Mouse (Mus musculus): Measurements from ENCODE around the gene Tmem191c.
A peak's percentile ranks its signal among the peaks of the same experiment; 100 is the strongest.
"Not testable (repeated sequence)": the region's sequence is repeated elsewhere in the genome, so short reads cannot be mapped to it uniquely, and the experiment has no call there.

Gene Tmem191c

DNA sequence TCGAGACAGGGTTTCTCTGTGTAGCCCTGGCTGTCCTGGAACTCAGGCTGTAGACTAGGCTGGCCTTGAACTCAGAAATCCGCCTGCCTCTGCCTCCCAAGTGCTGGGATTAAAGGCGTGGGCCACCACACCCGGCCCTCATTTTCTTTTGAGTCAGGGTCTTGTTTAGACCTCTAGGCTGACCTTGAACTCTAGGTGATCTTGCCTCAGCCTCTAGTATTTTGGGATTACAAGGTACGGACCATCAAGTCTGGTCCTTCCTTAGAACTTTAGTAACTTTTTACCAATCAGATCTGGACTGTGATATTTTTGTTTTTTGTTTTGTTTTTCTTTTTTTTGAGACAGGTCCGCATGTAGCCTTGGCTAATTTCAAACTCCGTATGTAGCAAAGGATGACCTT lies at the start of gene Tmem191c:
Gene Tmem191c (plus strand): TSS at position 357 of the 400 bp plus-strand sequence.
- no peak for DNase-seq (ENCODE audit: low spot score)

DNA sequence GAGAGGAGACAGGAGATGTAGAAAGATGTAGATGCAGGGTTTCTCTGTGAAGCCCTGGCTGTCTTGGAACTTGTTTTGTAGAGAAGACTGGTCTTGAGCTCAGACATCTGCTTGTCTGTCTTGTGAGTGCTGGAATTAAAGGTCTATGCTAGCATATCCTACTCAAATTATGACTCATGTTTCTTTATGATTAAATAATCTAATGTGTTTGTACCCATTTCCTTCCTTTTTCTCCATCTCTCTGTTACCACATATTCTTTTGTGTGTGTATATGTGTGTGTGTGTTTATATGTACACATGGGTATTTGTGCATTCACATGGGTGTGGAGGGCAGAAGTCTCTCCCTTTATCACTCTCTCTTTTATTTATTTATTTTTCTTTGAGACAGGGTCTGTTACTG lies 49.4 kb upstream of the Tmem191c start:
- no peak for DNase-seq (ENCODE audit: low spot score)

DNA sequence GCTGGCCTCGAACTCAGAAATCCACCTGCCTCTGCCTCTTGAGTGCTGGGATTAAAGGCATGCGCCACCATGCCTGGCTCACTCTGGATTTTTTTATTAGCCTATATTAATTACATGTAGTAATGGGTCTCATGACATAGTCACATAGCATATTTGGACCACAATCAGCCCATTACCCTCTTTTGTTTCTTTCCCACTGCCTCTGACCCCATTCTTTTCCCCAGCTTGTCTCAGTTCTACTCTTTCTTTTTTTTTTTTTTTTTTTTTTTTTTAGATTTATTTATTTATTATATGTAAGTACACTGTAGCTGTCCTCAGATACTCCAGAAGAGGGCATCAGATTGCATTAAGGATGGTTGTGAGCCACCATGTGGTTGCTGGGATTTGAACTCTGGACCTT lies 44.4 kb upstream of the Tmem191c start:
- DNase-seq (ENCODE audit: low spot score), result not testable (repeated sequence)

DNA sequence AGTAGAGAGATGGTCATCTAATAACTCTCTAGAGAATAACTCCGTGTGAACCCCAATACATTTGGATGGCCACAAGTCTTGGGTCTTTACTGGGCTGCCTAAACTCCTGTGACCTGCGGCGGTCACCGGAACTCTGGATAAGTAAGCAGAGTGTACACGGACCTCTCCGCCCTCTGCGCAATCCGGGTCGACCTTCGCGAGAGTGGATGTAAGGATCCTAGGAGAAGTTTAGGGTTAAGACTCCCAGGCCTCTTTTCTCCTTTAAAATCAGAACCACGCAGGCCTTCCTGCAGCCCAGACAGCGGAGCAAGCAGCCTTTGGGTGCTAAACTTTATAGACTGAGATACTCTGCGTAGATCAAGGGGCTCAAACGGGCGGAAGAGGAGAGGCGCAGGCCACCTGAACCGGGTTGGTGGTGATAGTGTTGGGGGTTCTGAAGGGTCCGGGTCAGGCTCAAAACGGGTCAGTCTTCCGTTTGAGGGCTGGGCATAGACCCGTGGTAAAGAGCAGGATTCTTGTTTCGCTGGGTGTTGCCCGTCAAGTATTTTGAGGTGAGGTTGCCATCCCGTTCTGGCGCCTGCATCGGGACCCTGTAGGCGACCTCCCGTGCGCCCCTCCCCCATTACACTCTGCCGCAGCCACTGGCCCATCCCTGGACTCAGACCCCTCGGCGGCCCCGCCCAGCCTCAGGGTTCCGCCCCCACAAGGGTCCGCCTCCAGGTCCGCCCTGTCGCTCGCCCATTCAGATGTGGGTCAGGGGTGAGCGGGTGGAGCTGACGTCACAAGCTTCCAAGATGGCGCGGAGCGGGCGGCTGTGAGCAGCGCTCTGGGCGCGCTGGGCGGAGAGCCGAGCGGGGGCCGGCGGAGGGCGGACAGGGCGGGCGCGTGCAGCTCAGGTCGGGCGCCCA lies 42.8 kb upstream of the Tmem191c start, which contains the start of gene Hic2:
Gene Hic2 (plus strand): TSS at position 779 of the 908 bp plus-strand sequence.
- peak; percentile 96 for DNase-seq (ENCODE audit: low spot score)

DNA sequence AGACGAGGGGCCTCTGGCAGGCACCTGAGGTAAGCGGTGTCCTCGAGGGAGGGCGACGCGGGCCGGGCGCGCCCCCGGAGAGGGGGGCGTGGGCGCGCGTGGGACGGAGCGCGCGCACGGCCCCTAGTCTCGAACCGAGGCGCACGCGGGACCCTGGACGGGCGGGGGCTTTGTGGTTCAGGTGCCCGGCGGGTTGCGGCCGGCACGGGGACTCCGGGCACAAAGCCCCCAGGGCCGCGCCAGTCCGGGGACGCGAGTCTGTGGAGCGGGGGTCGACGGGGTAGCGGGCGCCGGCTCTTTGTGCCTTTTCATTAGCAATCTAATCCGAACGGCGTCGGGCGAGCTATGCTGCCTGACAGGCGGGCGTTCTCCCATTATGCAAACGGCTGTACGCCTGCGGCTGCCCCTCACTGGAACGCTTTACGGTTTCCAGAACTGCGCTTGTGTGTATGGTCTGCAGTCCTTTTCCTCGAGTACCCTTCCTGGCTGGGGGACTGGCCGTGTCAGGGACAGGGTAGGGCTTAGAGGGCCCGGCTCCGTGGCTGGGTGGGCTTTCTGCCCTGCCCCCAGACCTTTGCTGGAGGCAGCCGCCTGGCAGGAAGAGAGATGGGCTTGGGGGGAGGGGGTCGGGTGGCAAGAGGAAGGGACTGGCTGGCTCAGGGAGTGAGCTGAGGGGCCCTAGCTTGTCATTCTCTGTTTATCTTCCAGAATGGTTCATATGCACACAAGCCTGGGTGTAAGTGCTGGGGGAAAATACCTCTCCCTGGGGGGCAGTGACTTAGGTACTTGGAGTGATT lies 42.0 kb upstream of the Tmem191c start:
- peak; percentile 45 for DNase-seq (ENCODE audit: low spot score)

DNA sequence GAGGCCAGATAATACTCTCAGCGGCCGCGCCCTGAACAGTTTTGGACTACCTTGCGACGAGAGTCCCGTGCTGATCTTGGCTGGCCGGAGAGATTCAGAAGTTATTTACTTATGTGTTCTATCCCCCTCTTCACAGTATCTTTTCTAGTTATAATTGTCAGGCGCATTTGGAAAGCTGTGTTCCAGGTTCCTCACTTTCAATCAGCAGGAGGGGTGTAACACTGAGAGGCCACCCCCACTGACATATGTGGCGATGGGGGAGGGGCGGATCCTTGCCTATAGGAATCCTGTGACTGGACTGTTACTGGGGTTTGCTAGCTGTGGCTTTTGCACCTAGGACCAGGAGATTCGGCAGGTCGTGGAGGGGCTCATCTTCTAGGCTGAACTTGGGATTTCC lies 41.4 kb upstream of the Tmem191c start:
- DNase-seq (ENCODE audit: low spot score), result no peak

DNA sequence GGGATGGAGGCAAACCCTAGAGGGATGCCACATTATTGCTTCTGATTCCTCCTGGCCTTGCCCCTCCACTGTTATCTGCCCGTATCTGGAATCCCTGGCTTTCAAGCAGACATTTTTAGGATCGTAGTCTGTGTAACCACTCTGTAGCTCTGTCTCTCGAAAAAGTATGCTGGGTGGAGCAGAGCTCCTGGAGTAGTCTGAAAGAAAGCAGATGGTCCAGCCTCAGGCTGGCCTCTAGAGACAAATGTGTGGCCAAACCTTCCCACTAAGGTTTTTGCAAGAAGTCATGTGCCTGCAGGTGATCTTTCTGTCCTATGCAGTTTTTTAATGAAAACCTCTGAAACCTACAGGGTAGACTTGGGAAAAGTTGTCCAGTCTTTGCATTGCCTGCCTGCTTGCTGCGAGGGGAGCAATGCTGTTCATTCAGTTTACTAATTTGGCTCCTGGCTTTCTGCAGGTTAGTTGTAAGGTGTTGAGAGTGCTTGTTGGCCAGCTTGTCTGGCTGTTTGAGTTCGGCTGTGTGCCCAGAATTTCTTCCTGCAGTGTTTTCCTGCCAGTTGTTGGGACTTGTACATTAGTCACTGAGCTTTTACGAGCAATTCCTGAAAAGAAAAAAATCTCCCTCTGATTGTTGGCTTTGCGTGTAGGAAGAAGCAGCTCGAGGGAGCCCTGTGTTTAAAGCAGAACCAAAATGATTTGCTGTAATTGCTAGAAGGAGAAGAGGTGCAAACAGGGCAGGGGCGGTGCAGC lies 40.8 kb upstream of the Tmem191c start:
- DNase-seq (ENCODE audit: low spot score), result no peak

DNA sequence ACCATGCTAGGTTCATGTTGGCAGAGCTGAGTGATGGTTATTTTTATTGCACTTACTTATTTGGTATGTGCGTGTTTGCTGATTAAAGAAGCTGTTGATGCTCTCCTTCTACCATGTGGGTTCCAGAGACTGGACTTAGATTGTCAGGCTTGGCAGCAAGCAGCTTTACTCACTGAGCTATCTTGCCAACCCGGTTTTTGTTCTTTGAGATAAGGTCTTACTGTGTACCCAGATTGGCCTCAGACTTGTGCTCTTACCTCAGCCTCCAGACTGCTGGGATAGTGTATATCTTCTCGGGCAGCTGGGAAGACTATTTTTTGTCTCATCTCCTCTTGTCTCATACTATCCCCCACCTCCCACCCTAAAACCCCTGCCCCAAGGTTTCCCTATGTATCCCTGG lies 38.2 kb upstream of the Tmem191c start:
- no peak for DNase-seq (ENCODE audit: low spot score)

DNA sequence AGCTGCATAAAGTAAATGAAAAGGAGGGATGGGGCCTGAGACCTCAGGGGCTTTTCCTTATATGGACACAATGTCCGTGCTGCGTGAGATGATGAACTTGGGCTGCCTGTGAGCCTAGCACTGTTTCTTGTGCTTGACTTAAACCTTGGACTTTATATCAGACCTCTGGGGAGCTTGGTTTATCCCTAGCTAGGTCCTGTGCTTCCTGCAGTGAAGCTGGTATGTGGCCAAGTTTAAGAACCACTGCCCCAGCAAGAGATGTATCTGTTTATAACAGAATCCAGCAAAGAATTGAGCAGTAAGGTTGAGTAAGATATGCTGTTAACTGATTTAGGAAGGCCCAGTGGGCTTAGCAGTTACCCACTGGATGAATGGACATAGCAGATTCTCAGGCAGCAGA lies 36.5 kb upstream of the Tmem191c start:
- no peak for DNase-seq (ENCODE audit: low spot score)

DNA sequence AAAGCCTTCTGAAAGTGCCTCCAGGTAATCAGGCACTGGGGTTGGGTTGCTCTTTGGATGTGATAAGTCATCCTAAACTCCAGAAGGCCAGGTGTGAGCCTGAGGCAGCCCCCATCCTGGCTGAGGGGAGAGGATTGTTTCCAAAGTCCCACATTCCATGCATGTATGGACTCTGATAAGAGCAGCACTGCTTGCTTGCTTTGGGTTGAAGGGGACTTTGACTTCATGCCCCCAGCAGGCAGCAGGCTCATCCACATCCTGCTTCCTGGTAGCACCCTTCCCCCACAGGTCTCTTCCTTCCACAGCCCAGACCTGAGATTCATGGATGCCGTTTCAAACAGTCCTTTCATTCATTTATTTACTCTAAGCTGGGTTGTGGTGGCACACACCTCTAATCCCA lies 32.1 kb upstream of the Tmem191c start:
- DNase-seq (ENCODE audit: low spot score), result no peak

DNA sequence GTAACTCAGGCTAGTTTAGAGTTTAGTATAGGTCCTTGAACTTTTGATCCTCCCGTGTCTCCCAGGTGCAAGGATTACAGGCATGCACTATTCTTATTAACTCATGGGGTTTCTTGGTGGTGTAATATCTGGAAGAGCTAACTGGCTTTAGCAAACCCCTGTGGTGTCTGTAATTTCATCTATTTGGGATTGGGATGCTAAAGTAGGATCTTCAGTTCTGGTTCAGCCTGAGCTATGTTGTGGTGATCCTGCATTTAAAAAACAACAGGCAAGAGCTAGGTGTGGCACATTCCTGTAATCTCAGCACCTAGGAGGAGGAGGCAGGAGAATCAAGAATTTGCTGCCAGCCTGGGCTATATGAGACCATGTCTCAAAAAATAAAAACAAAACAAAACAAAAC lies 30.9 kb upstream of the Tmem191c start:
- no peak for DNase-seq (ENCODE audit: low spot score)

DNA sequence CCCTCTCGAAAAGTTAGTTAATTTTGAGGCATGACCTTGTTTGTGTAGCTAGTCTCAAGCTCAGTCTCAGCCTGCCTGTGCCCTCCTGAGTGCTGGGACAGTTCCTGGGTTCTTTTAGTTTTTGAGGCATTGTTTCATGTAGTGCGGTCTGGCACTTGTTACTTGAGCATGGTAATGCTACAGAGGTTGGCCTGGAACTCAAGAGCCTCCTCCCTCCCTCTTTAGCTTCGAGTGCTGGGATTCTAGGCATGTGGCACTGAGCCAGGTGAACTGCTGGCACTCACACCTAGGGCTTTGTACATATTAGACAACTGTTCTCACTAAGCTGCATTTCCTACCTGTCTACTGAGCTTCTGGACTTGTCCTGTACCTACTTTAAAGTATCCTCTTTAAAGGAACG lies 28.1 kb upstream of the Tmem191c start:
- no peak for DNase-seq (ENCODE audit: low spot score)

DNA sequence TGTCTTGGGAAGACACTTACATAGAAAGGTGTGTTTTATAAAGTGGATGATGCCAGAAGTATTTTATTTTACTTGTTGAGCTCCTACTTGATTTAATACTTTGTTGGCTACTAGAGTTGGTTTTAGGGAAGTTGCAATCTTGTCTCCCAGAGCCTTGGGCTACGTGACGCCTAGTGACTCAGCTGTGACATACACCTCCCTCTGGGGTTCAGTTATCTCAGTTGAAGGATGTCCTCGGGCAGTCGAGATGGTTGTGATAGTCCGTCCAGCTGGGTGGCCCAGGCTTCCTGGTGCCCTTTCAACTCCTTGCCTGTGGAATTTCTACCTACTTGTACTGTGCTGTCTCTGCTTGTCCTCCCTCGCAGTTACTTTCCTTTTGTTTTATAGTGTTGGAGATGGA lies 26.7 kb upstream of the Tmem191c start:
- no peak for DNase-seq (ENCODE audit: low spot score)

DNA sequence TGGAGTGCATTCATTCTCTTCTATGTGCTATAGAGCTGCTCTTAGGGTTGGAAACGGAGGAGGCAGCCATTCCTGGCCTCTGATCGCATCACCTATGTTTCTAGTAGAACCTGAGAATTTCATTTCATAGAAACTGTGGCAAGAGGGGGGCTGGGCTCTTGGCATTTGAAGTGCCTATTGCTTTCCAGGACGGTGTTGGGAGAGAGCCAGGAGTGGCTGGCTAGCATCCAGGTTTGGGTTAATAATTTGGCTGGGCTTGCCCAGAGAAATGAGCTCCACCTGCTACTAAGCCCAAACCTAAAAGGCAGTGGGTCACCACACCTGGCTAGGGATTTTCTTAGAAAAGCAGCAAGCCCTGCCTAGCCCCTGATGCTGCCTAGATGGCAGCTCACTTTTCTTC lies 24.3 kb upstream of the Tmem191c start:
- peak; percentile 78 for DNase-seq (ENCODE audit: low spot score)

DNA sequence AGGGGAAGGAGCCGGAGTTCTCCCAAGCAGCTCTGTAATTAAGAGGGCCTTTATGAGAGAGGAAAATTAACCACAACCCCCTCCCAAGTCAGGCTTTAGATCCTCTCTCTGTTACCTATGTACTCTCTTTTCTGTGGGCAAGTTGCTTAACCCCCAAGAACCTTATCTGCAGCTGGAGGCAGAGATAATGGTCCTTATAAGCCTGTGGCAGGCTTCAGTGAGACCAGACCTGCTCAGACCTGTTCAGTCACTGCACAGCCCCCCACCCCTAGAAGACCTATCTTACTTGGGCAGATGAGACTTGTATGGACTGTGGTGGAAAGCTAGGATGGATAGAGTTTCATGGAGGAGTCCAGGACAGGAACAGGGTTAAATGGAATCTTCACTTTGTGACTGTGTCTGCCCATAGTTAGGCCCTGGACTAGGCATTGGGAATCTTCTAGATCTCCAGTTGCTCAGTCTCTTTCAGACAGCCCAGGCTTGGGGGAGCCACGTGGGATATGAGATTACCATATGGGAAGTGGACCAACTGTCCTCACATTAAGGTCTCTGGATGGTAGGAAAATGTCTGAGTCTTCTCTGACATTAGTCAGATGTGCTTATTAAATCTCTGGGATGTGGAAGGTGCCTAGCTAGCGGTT lies 23.7 kb upstream of the Tmem191c start:
- DNase-seq (ENCODE audit: low spot score), result no peak

DNA sequence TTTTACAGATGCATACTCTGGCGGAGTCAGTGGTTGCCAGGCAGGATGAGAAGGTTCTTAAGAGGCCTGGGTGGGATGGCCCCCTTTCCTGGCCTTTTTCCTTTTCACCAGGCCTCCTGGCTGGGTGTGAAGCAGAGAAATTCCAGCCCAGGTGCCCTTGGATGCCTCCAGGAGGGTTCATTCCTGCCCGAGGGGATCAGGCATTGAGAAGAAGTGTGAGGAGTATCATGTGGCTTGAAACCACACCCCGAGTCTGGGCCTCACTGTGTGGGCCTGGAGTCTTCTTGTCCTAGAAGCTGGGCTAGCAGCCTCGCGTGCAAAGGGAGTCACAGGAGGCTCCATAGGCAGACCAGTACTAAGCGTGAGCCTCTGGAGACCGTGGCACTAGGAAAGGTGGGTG lies 23.0 kb upstream of the Tmem191c start:
- no peak for DNase-seq (ENCODE audit: low spot score)

DNA sequence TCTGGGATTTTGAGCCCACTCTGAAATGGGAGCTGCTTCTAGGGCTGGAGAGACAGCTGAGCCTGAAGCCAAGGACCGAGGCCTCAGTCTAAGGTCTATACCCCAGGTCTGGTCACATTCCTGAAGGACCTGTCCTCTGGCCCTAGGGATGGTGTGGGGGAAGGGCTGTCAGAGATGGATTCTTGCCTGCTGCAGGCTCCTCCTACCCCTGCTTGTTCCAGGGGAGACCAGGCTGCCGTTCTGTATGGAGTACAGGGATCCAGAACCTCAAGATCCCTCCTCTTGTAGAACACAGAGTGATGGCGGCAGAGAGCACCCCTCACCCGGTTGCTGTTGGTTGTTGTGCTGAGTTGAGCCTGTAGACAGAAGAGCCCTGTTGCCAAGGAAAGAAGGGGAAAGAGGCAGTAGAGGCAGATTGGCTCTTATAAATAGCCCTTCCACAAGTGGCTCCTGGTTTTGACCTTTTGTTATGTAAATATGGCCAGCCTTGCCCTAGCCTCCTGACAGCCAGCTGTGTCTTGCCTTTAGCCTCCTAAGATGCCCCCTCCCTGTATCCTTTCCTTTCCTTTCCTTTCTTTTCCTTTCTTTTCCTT lies 21.8 kb upstream of the Tmem191c start:
- DNase-seq (ENCODE audit: low spot score), result no peak

DNA sequence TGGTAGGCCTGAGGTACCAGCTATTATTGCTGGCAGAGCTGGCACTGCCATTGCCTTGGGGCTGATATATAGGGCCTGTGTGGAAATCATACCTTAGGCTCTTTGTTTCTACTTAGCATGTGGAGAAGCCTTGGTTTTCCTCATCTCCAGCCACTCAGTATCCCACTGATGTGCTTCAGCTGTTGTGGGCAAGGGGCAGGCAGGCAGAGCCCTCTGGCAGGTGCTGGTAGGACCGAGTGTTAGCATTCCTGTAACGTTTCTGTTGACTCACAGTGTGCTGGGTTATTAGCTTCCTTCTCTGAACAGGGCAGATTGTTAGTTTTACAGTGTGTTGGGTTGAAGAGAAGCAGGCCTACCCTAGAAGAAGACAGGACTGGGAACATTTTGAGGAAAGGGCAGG lies 20.6 kb upstream of the Tmem191c start:
- no peak for DNase-seq (ENCODE audit: low spot score)

DNA sequence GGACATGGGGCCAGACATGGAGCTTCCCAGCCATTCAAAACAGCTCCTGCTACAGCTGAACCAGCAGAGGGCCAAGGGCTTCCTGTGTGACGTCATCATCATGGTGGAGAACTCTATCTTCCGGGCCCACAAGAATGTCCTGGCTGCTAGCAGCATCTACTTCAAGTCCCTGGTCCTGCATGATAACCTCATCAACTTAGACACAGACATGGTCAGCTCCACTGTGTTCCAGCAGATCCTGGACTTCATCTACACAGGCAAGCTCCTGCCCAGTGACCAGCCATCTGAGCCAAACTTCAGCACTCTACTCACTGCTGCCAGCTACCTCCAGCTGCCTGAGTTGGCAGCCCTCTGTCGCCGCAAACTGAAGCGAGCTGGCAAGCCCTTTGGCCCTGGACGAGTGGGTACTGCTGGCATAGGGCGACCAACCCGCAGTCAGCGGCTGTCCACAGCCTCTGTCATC lies 18.5 kb upstream of the Tmem191c start:
- no peak for DNase-seq (ENCODE audit: low spot score)

DNA sequence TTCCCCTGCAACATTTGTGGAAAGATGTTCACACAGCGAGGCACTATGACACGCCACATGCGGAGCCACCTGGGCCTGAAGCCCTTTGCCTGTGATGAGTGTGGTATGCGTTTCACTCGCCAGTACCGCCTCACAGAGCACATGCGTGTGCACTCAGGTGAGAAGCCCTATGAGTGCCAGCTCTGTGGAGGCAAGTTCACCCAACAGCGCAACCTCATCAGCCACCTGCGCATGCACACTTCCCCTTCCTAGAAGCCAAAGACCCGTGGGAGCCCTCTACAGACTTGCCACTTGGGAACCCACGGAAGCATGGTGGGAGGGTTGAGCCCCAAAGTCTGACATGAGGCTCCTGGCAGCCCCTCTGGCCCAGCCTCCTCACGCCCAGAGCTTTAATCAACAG lies 17.0 kb upstream of the Tmem191c start:
- no peak for DNase-seq (ENCODE audit: low spot score)

DNA sequence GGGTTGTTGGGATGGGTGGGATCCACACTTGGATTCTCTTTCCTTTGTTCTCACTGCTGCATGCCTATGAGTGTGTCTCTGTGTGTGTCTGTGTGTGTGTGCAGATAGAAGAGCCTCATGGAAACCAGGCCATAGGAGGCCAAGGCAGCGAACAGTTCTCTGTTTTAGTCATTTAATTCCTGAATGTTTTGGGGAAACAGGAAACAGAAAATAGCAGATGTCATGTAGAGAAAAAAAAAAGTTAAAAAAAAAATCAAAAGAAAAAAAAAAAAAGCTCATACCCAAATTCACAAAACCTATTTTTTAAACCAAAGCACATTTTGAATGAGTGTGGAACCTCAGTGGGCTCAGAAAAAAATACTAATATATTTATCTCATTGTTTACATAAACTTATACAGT lies 14.5 kb upstream of the Tmem191c start:
- no peak for DNase-seq (ENCODE audit: low spot score)
